19 mouse cellular contexts compared by ENCODE assay signal in the genomic region with DNA sequence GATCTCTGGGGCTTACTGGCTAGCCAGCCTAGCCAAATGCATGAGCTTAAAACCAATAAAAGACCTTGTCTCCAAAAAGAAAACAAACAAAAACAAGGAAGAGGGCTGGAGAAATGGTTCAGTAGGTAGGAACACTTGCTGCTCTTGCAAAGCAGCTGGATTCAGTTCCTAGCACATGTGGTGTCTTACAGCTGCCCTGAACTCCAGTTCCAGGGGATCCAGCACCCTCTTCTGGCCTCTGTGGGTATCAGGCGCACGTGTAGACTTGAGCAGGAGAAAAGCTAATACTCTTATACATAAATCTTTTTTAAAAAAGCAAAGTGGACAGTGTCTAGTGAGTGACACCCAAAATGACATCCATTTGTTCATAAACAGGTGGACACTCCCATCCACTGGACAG. TPM values are rescaled to one million over a fixed set of nuclear protein-coding genes. Genes with fewer than 3 reads are reported as not detected.
A peak's percentile ranks its signal among the peaks of the same experiment; 100 is the strongest.
DNase-seq lines count a peak whose midpoint lies in the region; ATAC-seq and TF ChIP-seq lines count a peak whose summit lies in the region.
"Had no signal": no experiment of that assay in that cellular context is flagged by ENCODE, and none has a peak within 500 bp of the region (broad histone marks: within the 10 kb centered on the region; RNA-seq: fewer than 3 reads in every experiment).

No protein-coding gene starts in this region.

- ATAC-seq in hindbrain, postnatal 0 days = no peak
- no peak for ATAC-seq in hindbrain, embryonic 11.5 days (ENCODE audit: low FRiP score)
- no peak for ATAC-seq in midbrain, postnatal 0 days (ENCODE audit: low FRiP score)
- no peak for ATAC-seq in midbrain, embryonic 14.5 days (ENCODE audit: low FRiP score, low TSS enrichment)
- ATAC-seq in midbrain, embryonic 11.5 days (ENCODE audit: low FRiP score) = no peak
- ATAC-seq: midbrain, embryonic 15.5 days; Patski had no signal

- no peak overlapping the region for H3K4me3 ChIP-seq in hindbrain, postnatal 0 days (ENCODE audit: low read length)
- H3K4me3 ChIP-seq in hindbrain, embryonic 11.5 days (ENCODE audit: low read depth, low read length) = no peak overlapping the region
- H3K4me3 ChIP-seq in midbrain, postnatal 0 days (ENCODE audit: low read depth, low read length) = no peak overlapping the region
- H3K4me3 ChIP-seq in midbrain, embryonic 14.5 days (replicated peaks; ENCODE audit: low read depth, low read length) = no peak overlapping the region
- H3K4me3 ChIP-seq in midbrain, embryonic 10.5 days = no peak overlapping the region
- no peak overlapping the region for H3K4me3 ChIP-seq in midbrain, embryonic 11.5 days (ENCODE audit: low read depth, low read length)
- H3K4me3 ChIP-seq: forebrain, embryonic 10.5 days; midbrain, embryonic 15.5 days; neural tube, embryonic 12.5 days had no signal

- TF ChIP-seq CTCF in hindbrain, postnatal 0 days (IDR thresholded peaks at IDR 0.05; ENCODE audit: low read depth) = 0 out of 2 replicates have a peak, but pooled peaks have one; percentile 8
- 0 out of 2 replicates have a peak, but pooled peaks have one; percentile 14 for TF ChIP-seq CTCF in midbrain, postnatal 0 days (IDR thresholded peaks at IDR 0.05)

- H3K27me3 ChIP-seq in hindbrain, postnatal 0 days (ENCODE audit: insufficient read depth, low read length) = no peaks in the 10 kb centered on the region
- no peaks in the 10 kb centered on the region for H3K27me3 ChIP-seq in hindbrain, embryonic 11.5 days (ENCODE audit: control insufficient read depth, insufficient read depth, low read length)
- H3K27me3 ChIP-seq in midbrain, postnatal 0 days (ENCODE audit: insufficient read depth, low read length) = no peaks in the 10 kb centered on the region
- H3K27me3 ChIP-seq in midbrain, embryonic 14.5 days (ENCODE audit: control insufficient read depth, insufficient read depth, low read length) = no peaks in the 10 kb centered on the region
- no peaks in the 10 kb centered on the region for H3K27me3 ChIP-seq in midbrain, embryonic 10.5 days (ENCODE audit: low read depth, poor library complexity, severe bottlenecking)
- H3K27me3 ChIP-seq in midbrain, embryonic 11.5 days (ENCODE audit: control insufficient read depth, insufficient read depth, low read length) = no peaks in the 10 kb centered on the region
- H3K27me3 ChIP-seq: midbrain, embryonic 15.5 days; neural tube, embryonic 12.5 days; Patski had no signal

- H3K9ac ChIP-seq in hindbrain, postnatal 0 days (replicated peaks; ENCODE audit: low read length) = no peak overlapping the region
- no peak overlapping the region for H3K9ac ChIP-seq in hindbrain, embryonic 11.5 days (ENCODE audit: low read depth, low read length)
- no peak overlapping the region for H3K9ac ChIP-seq in midbrain, postnatal 0 days (replicated peaks; ENCODE audit: low read length, poor library complexity, severe bottlenecking)
- H3K9ac ChIP-seq in midbrain, embryonic 14.5 days (replicated peaks; ENCODE audit: low read length) = no peak overlapping the region
- no peak overlapping the region for H3K9ac ChIP-seq in midbrain, embryonic 11.5 days (ENCODE audit: low read length)
- H3K9ac ChIP-seq: midbrain, embryonic 15.5 days; neural tube, embryonic 12.5 days had no signal

- no peaks in the 10 kb centered on the region for H3K4me1 ChIP-seq in hindbrain, postnatal 0 days (ENCODE audit: insufficient read depth, low read length)
- no peaks in the 10 kb centered on the region for H3K4me1 ChIP-seq in hindbrain, embryonic 11.5 days (replicated peaks; ENCODE audit: control insufficient read depth, insufficient read depth, low read length)
- no peaks in the 10 kb centered on the region for H3K4me1 ChIP-seq in midbrain, postnatal 0 days (ENCODE audit: insufficient read depth, low read length)
- no peaks in the 10 kb centered on the region for H3K4me1 ChIP-seq in midbrain, embryonic 14.5 days (ENCODE audit: control insufficient read depth, insufficient read depth, low read length)
- H3K4me1 ChIP-seq in midbrain, embryonic 10.5 days = peaks cover 20% of the 10 kb centered on the region
- peaks cover under 1% of the 10 kb centered on the region for H3K4me1 ChIP-seq in midbrain, embryonic 11.5 days (ENCODE audit: control insufficient read depth, insufficient read depth, low read length)
- H3K4me1 ChIP-seq: midbrain, embryonic 15.5 days had no signal

- H3K9me3 ChIP-seq in hindbrain, postnatal 0 days (ENCODE audit: low read length) = no peaks in the 10 kb centered on the region
- H3K9me3 ChIP-seq in hindbrain, embryonic 11.5 days (ENCODE audit: control insufficient read depth, low read length) = no peaks in the 10 kb centered on the region
- H3K9me3 ChIP-seq in midbrain, postnatal 0 days (ENCODE audit: low read length) = no peaks in the 10 kb centered on the region
- no peaks in the 10 kb centered on the region for H3K9me3 ChIP-seq in midbrain, embryonic 14.5 days (ENCODE audit: control insufficient read depth, low read length)
- H3K9me3 ChIP-seq in midbrain, embryonic 10.5 days (replicated peaks) = no peaks in the 10 kb centered on the region
- H3K9me3 ChIP-seq in midbrain, embryonic 11.5 days (ENCODE audit: control insufficient read depth, low read length) = no peaks in the 10 kb centered on the region
- H3K9me3 ChIP-seq: forebrain, embryonic 10.5 days; midbrain, embryonic 15.5 days; neural tube, embryonic 12.5 days had no signal

- WGBS in hindbrain, postnatal 0 days = 91% methylated on average over 2 of the region's 2 CpGs
- WGBS in hindbrain, embryonic 11.5 days = 89% methylated on average over 2 of the region's 2 CpGs
- WGBS in midbrain, postnatal 0 days = 87% methylated on average over 2 of the region's 2 CpGs
- WGBS in midbrain, embryonic 14.5 days = 93% methylated on average over 2 of the region's 2 CpGs
- 85% methylated on average over 2 of the region's 2 CpGs for WGBS in midbrain, embryonic 10.5 days
- WGBS in midbrain, embryonic 11.5 days = 84% methylated on average over 2 of the region's 2 CpGs

- no peak for DNase-seq in hindbrain, postnatal 0 days (ENCODE audit: low spot score)
- DNase-seq in hindbrain, embryonic 11.5 days (ENCODE audit: low spot score) = no peak
- DNase-seq in midbrain, postnatal 0 days (ENCODE audit: low spot score) = no peak
- DNase-seq in midbrain, embryonic 14.5 days = no peak
- peak; percentile 53 for DNase-seq in ZHBTc4 (ENCODE audit: low read depth, low spot score)
- DNase-seq in cerebellum, adult 11 months = no peak
- no peak for DNase-seq in midbrain, embryonic 10.5 days (ENCODE audit: low spot score)
- no peak for DNase-seq in midbrain, embryonic 11.5 days (ENCODE audit: low spot score, missing footprints)
- DNase-seq: B cell, adult 2 months; cerebellum, adult 9-10 months; gastrocnemius, postnatal 36 days; kidney, postnatal 10 days; layer of hippocampus, adult 9-11 months; lung, postnatal 10 days; right cerebral cortex, postnatal 25 days had no signal

- no peak overlapping the region for H3K4me2 ChIP-seq in hindbrain, postnatal 0 days (ENCODE audit: low read depth, low read length)
- no peak overlapping the region for H3K4me2 ChIP-seq in hindbrain, embryonic 11.5 days (replicated peaks; ENCODE audit: low read depth, low read length)
- no peak overlapping the region for H3K4me2 ChIP-seq in midbrain, postnatal 0 days (ENCODE audit: low read depth, low read length, poor library complexity, severe bottlenecking)
- no peak overlapping the region for H3K4me2 ChIP-seq in midbrain, embryonic 14.5 days (ENCODE audit: low read length)
- H3K4me2 ChIP-seq in midbrain, embryonic 11.5 days = no peak overlapping the region
- H3K4me2 ChIP-seq: midbrain, embryonic 15.5 days; neural tube, embryonic 12.5 days had no signal

- H3K36me3 ChIP-seq in hindbrain, postnatal 0 days (ENCODE audit: insufficient read depth, low read length) = peaks cover 18% of the 10 kb centered on the region
- peaks cover 29% of the 10 kb centered on the region for H3K36me3 ChIP-seq in hindbrain, embryonic 11.5 days (ENCODE audit: control insufficient read depth, insufficient read depth, low read length)
- H3K36me3 ChIP-seq in midbrain, postnatal 0 days (ENCODE audit: insufficient read depth, low read length) = no peaks in the 10 kb centered on the region
- peaks cover 20% of the 10 kb centered on the region for H3K36me3 ChIP-seq in midbrain, embryonic 14.5 days (ENCODE audit: control insufficient read depth, insufficient read depth, low read length)
- H3K36me3 ChIP-seq in midbrain, embryonic 10.5 days = peaks cover 98% of the 10 kb centered on the region
- peaks cover 24% of the 10 kb centered on the region for H3K36me3 ChIP-seq in midbrain, embryonic 11.5 days (ENCODE audit: control insufficient read depth, insufficient read depth, low read length)
- H3K36me3 ChIP-seq: midbrain, embryonic 15.5 days had no signal

- no peak overlapping the region for H3K27ac ChIP-seq in hindbrain, postnatal 0 days
- H3K27ac ChIP-seq in hindbrain, embryonic 11.5 days (ENCODE audit: low read depth, low read length) = no peak overlapping the region
- no peak overlapping the region for H3K27ac ChIP-seq in midbrain, postnatal 0 days (ENCODE audit: low read depth, low read length)
- H3K27ac ChIP-seq in midbrain, embryonic 14.5 days (replicated peaks; ENCODE audit: low read depth, low read length) = no peak overlapping the region
- no peak overlapping the region for H3K27ac ChIP-seq in midbrain, embryonic 10.5 days (replicated peaks)
- H3K27ac ChIP-seq in midbrain, embryonic 11.5 days (ENCODE audit: low read depth, low read length) = no peak overlapping the region
- H3K27ac ChIP-seq: forebrain, embryonic 10.5 days; midbrain, embryonic 15.5 days; neural tube, embryonic 12.5 days had no signal

RNA-seq across cellular contexts. Expression of gene Prc1, which starts 7.3 kb away (rescaled TPM):
- total RNA-seq in hindbrain, postnatal 0 days (2014; rRNA removed) = 24.6 and 30.7 TPM in 2 replicates
- polyA plus RNA-seq in hindbrain, postnatal 0 days (2015; fragmentation: Nextera tagmentation; extraction: Ambion mirVana) = 32.9 and 38.8 TPM in 2 replicates
- 182 and 190 TPM in 2 replicates for polyA plus RNA-seq in hindbrain, embryonic 11.5 days (2014; fragmentation: Nextera tagmentation; extraction: Ambion mirVana)
- 12.9 and 13.2 TPM in 2 replicates for total RNA-seq in midbrain, postnatal 0 days (2014; rRNA removed)
- 13.3 and 14.1 TPM in 2 replicates for polyA plus RNA-seq in midbrain, postnatal 0 days (2015; fragmentation: Nextera tagmentation; extraction: Ambion mirVana)
- 25.4 and 47.7 TPM in 2 replicates for polyA plus RNA-seq in midbrain, embryonic 14.5 days (2014; fragmentation: Nextera tagmentation; extraction: Ambion mirVana)
- 253 and 279 TPM in 2 replicates for polyA plus RNA-seq in midbrain, embryonic 10.5 days (2016; fragmentation: Nextera tagmentation; extraction: Ambion mirVana)
- polyA plus RNA-seq in midbrain, embryonic 11.5 days (2014; fragmentation: Nextera tagmentation; extraction: Ambion mirVana) = 231 and 232 TPM in 2 replicates

RNA-seq across cellular contexts. Expression of gene Rccd1, which starts 22.7 kb away (rescaled TPM):
- total RNA-seq in hindbrain, postnatal 0 days (2014; rRNA removed) = 24.7 and 40.5 TPM in 2 replicates
- 8.6 and 10.7 TPM in 2 replicates for polyA plus RNA-seq in hindbrain, postnatal 0 days (2015; fragmentation: Nextera tagmentation; extraction: Ambion mirVana)
- polyA plus RNA-seq in hindbrain, embryonic 11.5 days (2014; fragmentation: Nextera tagmentation; extraction: Ambion mirVana) = 10.1 and 11.7 TPM in 2 replicates
- total RNA-seq in midbrain, postnatal 0 days (2014; rRNA removed) = 22.7 and 30.6 TPM in 2 replicates
- 7.4 and 7.9 TPM in 2 replicates for polyA plus RNA-seq in midbrain, postnatal 0 days (2015; fragmentation: Nextera tagmentation; extraction: Ambion mirVana)
- polyA plus RNA-seq in midbrain, embryonic 14.5 days (2014; fragmentation: Nextera tagmentation; extraction: Ambion mirVana) = 14.6 and 16.5 TPM in 2 replicates
- polyA plus RNA-seq in midbrain, embryonic 10.5 days (2016; fragmentation: Nextera tagmentation; extraction: Ambion mirVana) = 12.6 and 13.4 TPM in 2 replicates
- polyA plus RNA-seq in midbrain, embryonic 11.5 days (2014; fragmentation: Nextera tagmentation; extraction: Ambion mirVana) = 10.1 and 10.9 TPM in 2 replicates

RNA-seq across cellular contexts. Expression of gene Vps33b, which starts 32.1 kb away (rescaled TPM):
- total RNA-seq in hindbrain, postnatal 0 days (2014; rRNA removed) = 23.8 and 24.3 TPM in 2 replicates
- 11.6 and 15.4 TPM in 2 replicates for polyA plus RNA-seq in hindbrain, postnatal 0 days (2015; fragmentation: Nextera tagmentation; extraction: Ambion mirVana)
- polyA plus RNA-seq in hindbrain, embryonic 11.5 days (2014; fragmentation: Nextera tagmentation; extraction: Ambion mirVana) = 16.6 and 25.2 TPM in 2 replicates
- total RNA-seq in midbrain, postnatal 0 days (2014; rRNA removed) = 25.0 and 35.4 TPM in 2 replicates
- polyA plus RNA-seq in midbrain, postnatal 0 days (2015; fragmentation: Nextera tagmentation; extraction: Ambion mirVana) = 15.3 and 18.3 TPM in 2 replicates
- 18.8 and 21.9 TPM in 2 replicates for polyA plus RNA-seq in midbrain, embryonic 14.5 days (2014; fragmentation: Nextera tagmentation; extraction: Ambion mirVana)
- polyA plus RNA-seq in midbrain, embryonic 10.5 days (2016; fragmentation: Nextera tagmentation; extraction: Ambion mirVana) = 16.6 and 19.9 TPM in 2 replicates
- 12.6 and 14.3 TPM in 2 replicates for polyA plus RNA-seq in midbrain, embryonic 11.5 days (2014; fragmentation: Nextera tagmentation; extraction: Ambion mirVana)

RNA-seq across cellular contexts. Expression of gene Unc45a, which starts 39.3 kb away (rescaled TPM):
- 49.0 and 57.8 TPM in 2 replicates for total RNA-seq in hindbrain, postnatal 0 days (2014; rRNA removed)
- 46.6 and 47.8 TPM in 2 replicates for polyA plus RNA-seq in hindbrain, postnatal 0 days (2015; fragmentation: Nextera tagmentation; extraction: Ambion mirVana)
- 23.4 and 30.4 TPM in 2 replicates for polyA plus RNA-seq in hindbrain, embryonic 11.5 days (2014; fragmentation: Nextera tagmentation; extraction: Ambion mirVana)
- total RNA-seq in midbrain, postnatal 0 days (2014; rRNA removed) = 51.0 and 63.3 TPM in 2 replicates
- 54.6 and 55.9 TPM in 2 replicates for polyA plus RNA-seq in midbrain, postnatal 0 days (2015; fragmentation: Nextera tagmentation; extraction: Ambion mirVana)
- 42.7 and 43.7 TPM in 2 replicates for polyA plus RNA-seq in midbrain, embryonic 14.5 days (2014; fragmentation: Nextera tagmentation; extraction: Ambion mirVana)
- 42.3 and 46.7 TPM in 2 replicates for polyA plus RNA-seq in midbrain, embryonic 10.5 days (2016; fragmentation: Nextera tagmentation; extraction: Ambion mirVana)
- 28.8 and 30.4 TPM in 2 replicates for polyA plus RNA-seq in midbrain, embryonic 11.5 days (2014; fragmentation: Nextera tagmentation; extraction: Ambion mirVana)

RNA-seq across cellular contexts. Expression of gene Ngrn, which starts 40.5 kb away (rescaled TPM):
- total RNA-seq in hindbrain, postnatal 0 days (2014; rRNA removed) = 47.6 and 48.6 TPM in 2 replicates
- 69.8 and 71.9 TPM in 2 replicates for polyA plus RNA-seq in hindbrain, postnatal 0 days (2015; fragmentation: Nextera tagmentation; extraction: Ambion mirVana)
- polyA plus RNA-seq in hindbrain, embryonic 11.5 days (2014; fragmentation: Nextera tagmentation; extraction: Ambion mirVana) = 49.5 and 51.6 TPM in 2 replicates
- total RNA-seq in midbrain, postnatal 0 days (2014; rRNA removed) = 50.9 and 76.4 TPM in 2 replicates
- polyA plus RNA-seq in midbrain, postnatal 0 days (2015; fragmentation: Nextera tagmentation; extraction: Ambion mirVana) = 80.6 and 84.8 TPM in 2 replicates
- 67.3 and 70.8 TPM in 2 replicates for polyA plus RNA-seq in midbrain, embryonic 14.5 days (2014; fragmentation: Nextera tagmentation; extraction: Ambion mirVana)
- 44.8 and 48.9 TPM in 2 replicates for polyA plus RNA-seq in midbrain, embryonic 10.5 days (2016; fragmentation: Nextera tagmentation; extraction: Ambion mirVana)
- polyA plus RNA-seq in midbrain, embryonic 11.5 days (2014; fragmentation: Nextera tagmentation; extraction: Ambion mirVana) = 53.1 and 53.2 TPM in 2 replicates
